Mouse (Mus musculus): Measurements from ENCODE around the gene Pxdn.

DNA sequence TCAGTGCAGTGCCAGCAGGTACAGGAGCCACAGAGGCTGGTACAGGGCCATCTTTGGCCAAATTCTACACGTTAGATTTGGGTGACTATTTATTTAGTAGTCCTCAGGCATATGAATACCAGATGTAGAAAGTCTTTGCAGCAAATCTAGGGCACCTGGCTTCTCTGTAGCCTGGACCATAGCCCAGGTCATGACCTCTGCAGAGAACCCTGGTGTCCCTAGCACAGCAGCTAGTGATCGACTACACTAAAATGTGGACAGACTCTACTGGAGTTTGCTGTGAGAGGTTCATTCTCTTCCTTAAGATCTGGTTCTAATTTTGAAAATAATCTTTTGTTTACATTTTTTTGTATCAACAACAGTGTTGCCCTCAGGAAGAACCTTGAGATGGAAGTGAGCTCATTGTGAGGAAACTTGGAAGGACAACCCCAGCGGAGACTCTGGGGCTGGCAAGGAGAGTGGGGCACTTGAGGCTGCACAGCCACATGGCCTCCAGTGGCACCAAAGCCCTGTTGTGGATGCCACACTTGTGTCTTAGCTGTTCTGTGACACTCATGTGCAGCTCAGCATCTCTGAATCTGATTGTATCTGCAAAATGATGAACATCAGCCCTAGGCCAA is 90.4 kb downstream of the Pxdn start:
- TF ChIP-seq CTCF (IDR thresholded peaks at IDR 0.05; ENCODE audit: low read depth, low read length) (no peak), POLR2A (IDR thresholded peaks at IDR 0.05; ENCODE audit: borderline replicate concordance, low read depth, low read length) (no peak)
